Mouse (Mus musculus) lung, adult 2 months (tissue): ENCODE results near the gene Mad1l1.

Experiments
- CTCF ChIP-seq: fragments of 200-500 bp; IDR thresholded peaks from 2 replicates; pipeline ENCODE4 v1.5.1; 2011; ENCODE audit warnings: mild to moderate bottlenecking, low read length, control low read depth; ENCODE audit not compliant: insufficient read depth
- POLR2A ChIP-seq: fragments of 200-500 bp; IDR thresholded peaks from 2 replicates; pipeline ENCODE4 v1.6.1; 2011; ENCODE audit warnings: low read depth, mild to moderate bottlenecking, control low read depth, low read length, borderline replicate concordance; ENCODE audit errors: extremely low read depth

- no peak for TF ChIP-seq POLR2A
- no peak for TF ChIP-seq CTCF
Observed at GRCm38 (mm10) chr5:140019616-140020015, 301.7 kb downstream of the Mad1l1 start.
